Mouse (Mus musculus) spleen, adult 2 months (tissue): Measurements from ENCODE around the gene Gdpd4.

Experiments used
- CTCF ChIP-seq: fragments of 200-500 bp; IDR thresholded peaks from 2 replicates; pipeline ENCODE4 v1.5.1; 2011; ENCODE audit warnings: mild to moderate bottlenecking, inconsistent platforms; ENCODE audit not compliant: insufficient read depth, insufficient read length, insufficient replicate concordance; ENCODE audit errors: extremely low read depth
- POLR2A ChIP-seq: fragments of 200-500 bp; IDR thresholded peaks from 2 replicates; pipeline ENCODE4 v1.6.1; 2011; ENCODE audit warnings: low read depth, low read length, inconsistent platforms

- no peak for TF ChIP-seq POLR2A
- no peak for TF ChIP-seq CTCF
These were observed 177.8 kb downstream of the Gdpd4 start for GRCm38 (mm10) chr7:98097557-98097956.
